Mouse (Mus musculus): ENCODE data around the gene Arhgap32. TPM values are rescaled to one million over a fixed set of nuclear protein-coding genes. Genes with fewer than 3 reads are reported as not detected.
A peak's percentile ranks its signal among the peaks of the same experiment; 100 is the strongest.

Gene Arhgap32
- total RNA-seq, 2 experiments from 2014 or later = 41.0 to 43.9 TPM

DNA sequence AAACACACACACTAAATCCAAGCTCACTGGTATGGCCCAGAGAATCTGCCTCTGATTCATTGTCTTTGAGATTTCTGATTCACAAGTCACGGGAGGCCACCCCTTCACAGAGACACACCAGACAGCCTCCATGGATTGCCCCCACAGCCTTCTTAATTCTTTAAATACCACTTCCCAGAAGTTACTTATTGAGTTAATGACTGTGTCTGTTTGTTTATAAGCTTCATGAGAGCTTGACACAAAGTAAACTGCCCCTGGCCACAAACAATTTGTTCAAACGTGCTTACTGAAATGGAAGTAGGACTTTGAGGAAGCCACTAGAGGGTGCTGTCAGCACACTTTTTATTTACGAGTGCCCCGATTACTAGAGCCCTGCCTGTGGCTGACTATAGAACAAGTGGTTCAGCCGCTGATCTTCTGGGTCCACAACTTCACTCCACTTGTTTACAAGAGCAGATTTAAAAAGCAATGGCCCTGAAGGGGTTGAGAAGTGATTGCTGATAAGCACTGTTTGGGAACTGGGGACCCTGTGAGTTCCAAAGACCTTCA is 156.0 kb downstream of the Arhgap32 start:
- peak; percentile 83 for DNase-seq

DNA sequence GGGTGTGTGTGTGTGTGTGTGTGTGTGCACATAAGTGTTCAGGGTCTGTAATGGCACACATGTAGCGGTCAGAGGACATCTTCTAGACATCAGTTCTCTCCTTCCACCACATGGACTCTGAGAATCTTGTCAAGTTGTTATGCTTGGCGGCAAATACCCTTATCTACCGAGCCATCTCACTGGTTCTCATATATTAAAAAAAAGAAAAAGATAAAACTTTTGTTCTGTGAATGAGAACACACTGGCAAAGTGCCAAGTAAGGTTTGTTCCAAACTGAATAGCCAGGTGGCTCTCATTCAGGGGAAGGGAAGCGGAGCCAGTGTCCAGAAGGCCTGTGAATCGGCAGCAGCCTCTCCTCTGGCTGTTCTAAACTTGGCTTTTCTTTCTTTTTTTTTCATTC is 162.1 kb downstream of the Arhgap32 start:
- no peak for DNase-seq

DNA sequence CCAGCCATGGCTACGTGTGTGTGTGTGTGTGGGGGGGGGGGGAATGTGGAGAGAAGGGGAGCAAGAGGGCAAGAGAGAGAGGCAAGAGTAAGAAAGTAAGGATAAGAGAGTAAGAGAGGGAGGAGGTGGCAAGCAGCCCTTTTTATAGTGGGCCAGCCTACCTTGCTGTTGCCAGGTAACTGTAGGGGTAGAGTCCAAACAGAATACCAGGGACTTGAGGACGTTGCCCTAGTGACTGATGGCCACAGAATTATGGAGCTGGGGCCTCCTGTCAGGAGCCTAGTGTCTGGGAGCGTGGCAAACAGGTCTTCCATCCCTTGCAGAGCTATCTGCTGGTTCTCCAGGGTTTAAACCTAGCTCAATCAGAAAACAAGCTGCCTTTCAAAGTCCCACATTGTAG is 163.9 kb downstream of the Arhgap32 start:
- DNase-seq = no peak

DNA sequence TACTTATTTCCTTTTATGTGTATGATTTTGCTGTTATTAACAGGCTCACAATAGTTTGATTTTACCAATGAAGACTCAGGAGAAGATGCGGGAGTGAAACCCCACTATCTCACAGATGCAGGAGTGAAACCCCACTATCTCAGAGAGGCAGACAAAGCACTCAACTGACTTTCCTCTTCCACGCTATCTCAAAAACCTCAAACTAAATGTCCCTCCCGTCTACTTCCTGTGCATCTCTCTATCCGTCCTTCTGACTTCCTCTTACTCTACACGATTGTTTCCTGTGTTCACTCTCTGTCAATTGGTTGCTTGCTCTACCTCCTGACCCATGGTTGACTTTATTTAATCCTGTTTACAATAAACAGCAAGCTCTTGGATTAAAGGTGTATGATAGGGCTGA is 164.5 kb downstream of the Arhgap32 start:
- DNase-seq = no peak

DNA sequence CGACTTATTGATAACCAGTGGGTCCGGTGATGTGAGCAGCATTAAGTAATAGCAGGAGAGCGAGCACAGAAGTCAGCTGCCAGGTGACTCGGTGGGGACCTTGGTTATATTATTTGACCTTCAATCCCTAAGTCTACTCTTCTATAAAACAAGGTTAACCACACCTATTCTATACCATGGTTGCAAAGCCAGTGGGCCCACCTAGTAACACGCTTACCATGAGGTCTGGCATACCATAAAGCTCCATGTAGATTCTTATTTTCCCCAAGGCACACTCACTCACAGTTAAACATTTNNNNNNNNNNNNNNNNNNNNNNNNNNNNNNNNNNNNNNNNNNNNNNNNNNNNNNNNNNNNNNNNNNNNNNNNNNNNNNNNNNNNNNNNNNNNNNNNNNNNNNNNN is 167.7 kb downstream of the Arhgap32 start:
- no peak for DNase-seq

DNA sequence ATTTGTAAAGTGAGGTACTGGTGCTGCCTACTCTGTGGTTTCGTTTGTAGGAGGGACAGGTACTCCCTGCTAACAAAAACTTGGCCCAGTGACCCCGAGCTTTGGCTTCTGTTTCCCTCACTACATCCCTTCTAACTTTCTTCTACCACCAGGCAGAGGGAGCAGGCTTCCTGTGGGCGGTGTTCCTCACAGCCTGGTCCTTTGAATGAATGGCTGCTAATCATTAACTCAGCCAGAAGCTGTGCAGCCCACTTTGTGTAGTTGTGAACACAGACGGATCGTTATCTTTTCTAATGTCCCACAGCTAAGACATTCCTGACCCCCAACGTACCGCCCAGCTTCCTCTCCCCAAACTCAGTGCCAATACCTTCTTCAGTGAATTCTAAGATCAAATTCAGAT is 175.7 kb downstream of the Arhgap32 start:
- DNase-seq = no peak

DNA sequence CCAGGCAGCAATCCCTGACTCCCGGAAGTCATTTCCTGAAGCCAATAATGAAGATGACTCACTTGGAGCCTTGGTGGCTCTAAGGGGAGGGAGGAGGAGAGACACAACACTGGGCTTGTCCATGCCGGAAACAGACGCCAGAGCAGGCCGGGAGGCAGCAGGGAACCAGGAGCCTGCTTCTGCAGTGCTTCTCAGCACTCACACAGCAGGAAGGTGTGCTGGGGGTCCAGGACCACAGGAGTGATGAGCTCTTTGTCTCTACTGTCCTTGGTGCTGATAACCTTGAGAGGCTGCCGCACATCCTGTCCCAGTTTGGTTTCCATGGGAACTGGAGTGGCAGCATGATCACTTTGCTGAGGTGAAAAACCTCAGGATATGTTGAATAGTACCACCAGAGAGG is 176.8 kb downstream of the Arhgap32 start:
- peak; percentile 43 for DNase-seq

DNA sequence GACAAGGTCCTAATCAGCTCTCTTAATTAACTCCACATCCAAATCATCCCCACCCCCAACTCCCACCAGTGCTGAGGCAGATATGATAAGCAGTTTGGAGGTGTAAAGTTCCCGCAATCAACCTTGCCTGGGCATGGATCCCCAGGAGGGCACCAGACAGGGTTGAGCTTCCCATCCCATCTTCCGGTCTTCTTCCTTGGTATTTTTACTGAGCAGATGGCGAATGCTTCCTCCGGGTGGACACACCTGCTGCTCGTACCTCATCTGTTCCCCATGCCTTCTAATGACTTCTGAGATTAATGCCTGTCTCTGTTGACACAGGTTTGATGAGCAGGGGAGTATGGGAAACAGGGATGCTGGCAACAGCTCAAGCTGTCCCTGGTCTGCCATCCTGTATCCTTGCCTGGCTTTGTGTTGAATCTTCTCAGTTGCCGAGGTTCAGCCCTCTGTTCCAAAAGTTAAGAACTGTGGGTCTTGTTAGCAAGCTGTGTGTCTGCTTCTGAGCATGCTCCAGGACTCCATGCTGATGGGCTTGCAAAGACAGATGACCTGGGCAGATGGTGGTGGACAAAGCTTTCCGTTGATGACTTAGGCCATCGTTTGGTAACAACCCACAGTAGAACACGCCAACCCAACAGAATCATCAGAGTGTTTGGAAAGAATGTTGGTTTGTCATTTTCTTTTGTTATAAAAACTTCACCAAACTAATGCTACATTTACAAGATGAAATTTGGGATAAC is 179.3 kb downstream of the Arhgap32 start:
- DNase-seq = no peak

DNA sequence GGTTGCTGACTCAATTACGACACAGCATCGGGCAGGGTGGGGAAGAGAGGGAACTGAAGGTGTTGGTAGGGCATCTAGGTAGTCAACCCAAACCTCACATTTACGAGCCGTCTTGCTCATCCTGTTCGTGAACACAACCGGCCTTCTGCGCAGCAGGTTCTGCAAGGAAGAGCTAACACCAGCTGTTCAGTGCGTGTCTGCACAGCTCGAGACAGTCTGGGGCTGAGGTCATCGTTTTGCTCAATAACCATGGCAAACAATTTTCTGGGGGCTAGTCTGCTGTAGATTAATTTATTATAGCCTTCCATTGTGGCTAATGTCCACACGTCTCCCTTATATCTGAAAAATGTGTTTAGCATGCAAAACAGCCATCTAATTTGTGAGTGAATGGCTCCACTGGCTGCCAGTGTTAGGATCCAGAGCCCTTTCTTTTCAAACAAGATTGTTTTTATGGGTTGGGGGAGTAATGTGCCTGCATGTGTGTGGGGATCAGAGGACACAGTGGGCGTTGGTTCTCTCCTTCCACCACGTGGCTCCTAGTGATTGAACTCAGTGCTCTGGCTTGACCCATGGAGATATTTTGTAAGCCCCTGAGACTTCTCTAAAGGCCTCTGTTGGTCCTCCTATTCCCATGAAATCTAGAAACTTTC is 186.7 kb downstream of the Arhgap32 start:
- no peak for DNase-seq

DNA sequence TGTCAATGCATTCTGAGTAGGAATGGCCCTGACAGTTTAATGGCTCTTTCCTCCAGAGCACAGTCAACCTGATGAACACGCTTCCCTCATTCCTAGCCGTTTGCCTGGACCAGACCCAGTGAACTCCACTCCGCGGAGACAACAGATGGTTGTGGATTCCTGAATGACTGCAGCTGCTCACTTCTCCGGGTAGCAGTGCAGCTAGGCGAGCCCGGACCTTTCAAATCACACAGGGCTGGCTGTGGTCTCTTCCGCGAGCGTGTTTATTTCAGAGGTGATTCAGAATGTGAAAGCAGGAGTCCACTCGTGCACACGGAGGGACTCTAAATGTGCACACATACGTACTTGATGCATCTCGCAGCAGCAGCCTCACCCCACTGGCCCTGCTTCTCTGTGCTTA is 195.8 kb downstream of the Arhgap32 start:
- DNase-seq = peak; percentile 21

DNA sequence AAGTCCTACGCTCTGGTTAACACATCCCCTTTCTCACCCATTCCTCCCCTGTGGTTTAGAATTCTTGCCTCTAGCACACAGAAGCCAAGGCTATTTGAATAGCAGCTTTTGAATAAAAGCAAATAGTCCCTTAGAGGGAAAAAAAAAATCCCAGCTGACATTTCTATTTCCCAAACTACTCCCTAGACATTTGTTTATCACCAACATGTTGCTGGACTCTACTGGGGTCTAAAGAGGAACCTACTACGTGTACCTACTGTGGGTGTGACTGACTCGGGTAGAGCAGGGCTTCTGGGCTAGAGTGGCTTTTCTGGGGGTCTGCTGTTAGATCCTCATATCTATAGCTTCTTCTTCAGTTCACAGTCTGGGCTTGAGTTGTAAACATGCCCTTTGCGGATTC is 196.3 kb downstream of the Arhgap32 start:
- no peak for DNase-seq

DNA sequence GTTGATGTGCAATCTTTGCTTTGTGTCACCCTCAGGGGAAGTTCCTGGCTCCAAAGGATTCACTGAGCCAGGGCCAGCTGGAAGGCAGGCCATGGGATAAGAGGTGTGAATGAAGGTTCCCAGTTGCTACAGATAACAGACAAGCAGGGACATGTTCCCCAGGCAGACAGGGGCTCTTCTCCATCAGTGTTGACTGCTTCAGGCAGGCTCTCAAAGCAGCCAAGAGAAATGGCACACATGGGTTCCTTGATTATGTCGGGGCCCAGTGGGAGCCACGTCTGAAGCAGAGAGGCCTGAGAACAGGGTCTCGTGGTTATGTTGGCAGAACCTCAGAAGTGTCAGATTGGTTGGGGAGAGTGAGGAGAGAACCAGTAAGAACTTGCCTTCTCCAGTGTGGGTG is 198.1 kb downstream of the Arhgap32 start:
- peak; percentile 73 for DNase-seq

DNA sequence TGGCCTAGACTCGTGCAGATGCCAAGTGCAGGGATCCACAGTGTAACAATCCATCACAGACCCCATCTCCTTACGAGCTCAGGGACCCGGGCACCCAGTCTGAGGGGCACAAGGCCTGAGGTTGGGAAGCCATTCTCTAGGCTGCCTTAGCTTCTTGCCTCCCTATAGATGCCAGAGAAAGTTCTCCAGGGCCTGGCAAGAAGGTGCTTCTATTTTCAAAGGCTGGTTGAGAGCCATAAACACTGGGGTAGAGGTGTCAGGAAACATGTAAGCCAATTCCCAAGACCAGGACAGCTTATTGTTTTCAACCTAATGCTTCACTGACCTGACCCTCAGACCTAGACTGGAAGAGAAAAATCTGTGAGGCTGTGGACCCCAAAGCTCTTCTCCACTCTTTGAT is 200.1 kb downstream of the Arhgap32 start:
- DNase-seq = no peak

Small RNA genes within 50 kb of the gene (microRNA-seq; reads per million reads assigned to microRNA genes)
- gene Gm44453 = 0 reads per million in 2 experiments

Other genes starting within 250 kb of the Arhgap32 start
- under 1 TPM in 1 of 2 experiments, not detected in 1; 0.14 TPM for gene Barx2, start 202.7 kb upstream of the Arhgap32 start, total RNA-seq (2021)
- gene Kcnj5, start 228.2 kb downstream of the Arhgap32 start, total RNA-seq (2021) = 10 to 100 TPM; 41.6 to 43.6 TPM